Mouse (Mus musculus) ZHBTc4 (cell line): ENCODE data around the gene Gm10521.
"Not testable (repeated sequence)": the region's sequence is repeated elsewhere in the genome, so short reads cannot be mapped to it uniquely, and the experiment has no call there.

Source experiments
- DNase-seq: peaks from one replicate; pipeline ENCODE4 v3.0.0-alpha.2; 2011; ENCODE audit warnings: low read depth, low spot score

Gm10521 gene

GRCm38 (mm10) chr1:171895364-171895763 is at the start of gene Gm10521:
Gene Gm10521, plus strand, starts transcription at chr1:171895664.
- DNase-seq: not testable (repeated sequence)

GRCm38 (mm10) chr1:171848201-171848600 is 47.3 kb upstream of the Gm10521 start:
- DNase-seq: no peak

GRCm38 (mm10) chr1:171848757-171849156 is 46.7 kb upstream of the Gm10521 start:
- no peak for DNase-seq

- no peak for DNase-seq
These were observed 46.0 kb upstream of the Gm10521 start for GRCm38 (mm10) chr1:171849454-171849853.

GRCm38 (mm10) chr1:171865467-171865866 is 30.0 kb upstream of the Gm10521 start:
- DNase-seq: no peak

GRCm38 (mm10) chr1:171886989-171887388 is 8.5 kb upstream of the Gm10521 start:
- peak; percentile 32 for DNase-seq

GRCm38 (mm10) chr1:171904011-171904410 is 8.5 kb downstream of the Gm10521 start:
- peak; percentile 57 for DNase-seq

- no peak for DNase-seq
These were observed 20.4 kb downstream of the Gm10521 start for GRCm38 (mm10) chr1:171915638-171916458.

- DNase-seq: no peak
These were observed 22.0 kb downstream of the Gm10521 start, which contains the start of gene Slamf6 for GRCm38 (mm10) chr1:171917305-171918039. Gene Slamf6, plus strand, starts transcription at chr1:171917515.

- no peak for DNase-seq
These were observed 22.9 kb downstream of the Gm10521 start for GRCm38 (mm10) chr1:171918136-171918920.

- no peak for DNase-seq
These were observed 23.7 kb downstream of the Gm10521 start for GRCm38 (mm10) chr1:171919193-171919592.

- no peak for DNase-seq
These were observed 24.5 kb downstream of the Gm10521 start for GRCm38 (mm10) chr1:171919901-171920510.

- DNase-seq: no peak
These were observed 25.6 kb downstream of the Gm10521 start for GRCm38 (mm10) chr1:171920989-171921621.

- DNase-seq: no peak
These were observed 26.2 kb downstream of the Gm10521 start for GRCm38 (mm10) chr1:171921641-171922040.

GRCm38 (mm10) chr1:171922844-171923243 is 27.4 kb downstream of the Gm10521 start:
- DNase-seq: no peak

GRCm38 (mm10) chr1:171924900-171925299 is 29.4 kb downstream of the Gm10521 start:
- no peak for DNase-seq

GRCm38 (mm10) chr1:171933851-171934250 is 38.4 kb downstream of the Gm10521 start:
- no peak for DNase-seq

- DNase-seq: no peak
These were observed 43.8 kb downstream of the Gm10521 start for GRCm38 (mm10) chr1:171938952-171939948.

GRCm38 (mm10) chr1:171940626-171941025 is 45.2 kb downstream of the Gm10521 start:
- no peak for DNase-seq
